Mouse (Mus musculus): ENCODE results near the gene Zfp683. TPM values are rescaled to one million over a fixed set of nuclear protein-coding genes. Genes with fewer than 3 reads are reported as not detected.

The Zfp683 gene
- polyA plus RNA-seq, 1 experiment, result 0.11 TPM

DNA sequence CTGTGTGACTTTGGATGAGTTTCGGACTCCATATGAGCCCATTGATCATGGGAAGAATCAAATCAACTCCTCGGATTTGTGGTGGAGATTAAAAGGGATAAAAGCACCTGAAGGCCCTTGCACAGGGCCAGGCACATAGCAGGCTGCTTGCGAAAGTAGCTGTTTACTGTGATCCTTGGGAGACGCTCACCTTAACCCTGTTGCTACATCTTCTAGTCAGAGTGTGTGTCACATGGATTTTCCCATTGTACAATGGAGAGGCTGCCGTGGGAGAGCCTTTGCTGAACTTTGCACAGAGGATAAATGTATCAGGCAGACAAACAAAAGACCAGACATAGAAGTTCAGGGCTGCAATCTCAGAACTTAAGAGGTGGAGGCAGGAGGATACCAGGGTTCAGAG lies 1.7 kb upstream of the Zfp683 start:
- H3K36me3 ChIP-seq (ENCODE audit: control insufficient read depth, insufficient read depth, low read length), result no peaks in the 10 kb centered on the region
- H3K4me1 ChIP-seq (ENCODE audit: control insufficient read depth, insufficient read depth, low read length), result no peaks in the 10 kb centered on the region
- H3K27me3 ChIP-seq (ENCODE audit: control insufficient read depth, insufficient read depth, low read length), result no peaks in the 10 kb centered on the region
- no peak overlapping the region for H3K27ac ChIP-seq (ENCODE audit: control insufficient read depth, insufficient read depth, low read depth, low read length)
- TF ChIP-seq CTCF (IDR thresholded peaks at IDR 0.05; ENCODE audit: control insufficient read depth, insufficient read depth, insufficient replicate concordance, low read depth, low read length) (no peak), POLR2A (IDR thresholded peaks at IDR 0.05; ENCODE audit: control insufficient read depth, low read depth, low read length) (no peak)
- H3K4me3 ChIP-seq (ENCODE audit: control insufficient read depth, low read depth, low read length), result no peak overlapping the region

DNA sequence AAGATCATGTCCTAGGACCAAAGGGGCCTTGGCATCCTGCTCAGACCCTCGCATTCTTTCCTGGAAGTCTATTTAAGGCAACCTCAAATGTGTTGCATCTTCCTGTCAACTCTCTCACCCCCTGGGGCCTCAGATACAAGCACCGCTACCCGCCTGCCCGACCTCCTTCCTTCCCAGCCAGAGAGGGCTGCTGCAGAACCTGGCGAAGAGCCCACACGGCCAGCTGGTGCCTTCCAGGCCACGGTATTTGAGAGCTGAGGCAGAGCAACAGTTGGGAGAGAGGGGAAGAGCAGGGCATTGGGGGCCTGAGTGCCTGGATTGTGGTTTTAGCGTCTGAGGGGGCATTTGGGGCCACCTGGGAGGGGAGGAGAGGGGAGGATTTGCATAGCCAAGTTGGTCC lies 1.1 kb upstream of the Zfp683 start:
- H3K4me3 ChIP-seq (ENCODE audit: control insufficient read depth, low read depth, low read length), result no peak overlapping the region
- H3K4me1 ChIP-seq (ENCODE audit: control insufficient read depth, insufficient read depth, low read length), result no peaks in the 10 kb centered on the region
- H3K27me3 ChIP-seq (ENCODE audit: control insufficient read depth, insufficient read depth, low read length), result no peaks in the 10 kb centered on the region
- no peaks in the 10 kb centered on the region for H3K36me3 ChIP-seq (ENCODE audit: control insufficient read depth, insufficient read depth, low read length)
- no peak overlapping the region for H3K27ac ChIP-seq (ENCODE audit: control insufficient read depth, insufficient read depth, low read depth, low read length)
- TF ChIP-seq POLR2A (IDR thresholded peaks at IDR 0.05; ENCODE audit: control insufficient read depth, low read depth, low read length), result no peak
- TF ChIP-seq CTCF (IDR thresholded peaks at IDR 0.05; ENCODE audit: control insufficient read depth, insufficient read depth, insufficient replicate concordance, low read depth, low read length), result no peak

DNA sequence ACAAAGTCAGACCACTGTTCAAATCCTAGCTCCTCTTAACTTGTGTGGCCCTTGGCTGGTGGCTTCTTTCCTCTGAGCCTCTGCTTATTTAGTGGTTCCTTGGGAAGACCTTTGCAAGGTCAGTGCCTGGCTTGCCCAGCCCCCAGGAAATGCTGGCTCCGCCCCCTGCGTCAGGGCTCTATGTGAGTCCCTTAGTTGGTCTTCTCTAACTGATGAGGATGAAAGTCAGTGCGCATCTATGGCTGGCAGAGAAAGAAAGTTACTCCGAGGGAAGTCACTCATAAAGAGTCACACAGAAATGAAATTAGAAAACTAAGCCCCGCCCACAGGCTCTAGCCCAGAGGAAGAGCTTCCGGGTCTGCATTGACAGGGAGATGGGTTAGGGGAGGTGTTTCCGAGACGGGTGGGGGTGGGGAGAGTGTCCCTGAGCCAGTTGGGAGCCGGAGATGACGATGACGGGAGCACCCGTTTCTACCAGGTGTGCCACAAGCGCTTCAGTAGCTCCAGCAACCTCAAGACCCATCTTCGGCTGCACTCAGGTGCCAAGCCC lies 4.6 kb downstream of the Zfp683 start:
- no peak for TF ChIP-seq CTCF (IDR thresholded peaks at IDR 0.05; ENCODE audit: control insufficient read depth, insufficient read depth, insufficient replicate concordance, low read depth, low read length)
- no peak; the same call in 1 of the 2 replicates for TF ChIP-seq POLR2A (IDR thresholded peaks at IDR 0.05; ENCODE audit: control insufficient read depth, low read depth, low read length)
- no peaks in the 10 kb centered on the region for H3K36me3 ChIP-seq (ENCODE audit: control insufficient read depth, insufficient read depth, low read length)
- H3K4me1 ChIP-seq (ENCODE audit: control insufficient read depth, insufficient read depth, low read length), result peaks cover 11% of the 10 kb centered on the region
- peak overlapping the region; percentile 5; the same call in 1 of the 2 replicates for H3K4me3 ChIP-seq (ENCODE audit: control insufficient read depth, low read depth, low read length)
- H3K27me3 ChIP-seq (ENCODE audit: control insufficient read depth, insufficient read depth, low read length), result no peaks in the 10 kb centered on the region
- H3K27ac ChIP-seq (ENCODE audit: control insufficient read depth, insufficient read depth, low read depth, low read length), result no peak overlapping the region

DNA sequence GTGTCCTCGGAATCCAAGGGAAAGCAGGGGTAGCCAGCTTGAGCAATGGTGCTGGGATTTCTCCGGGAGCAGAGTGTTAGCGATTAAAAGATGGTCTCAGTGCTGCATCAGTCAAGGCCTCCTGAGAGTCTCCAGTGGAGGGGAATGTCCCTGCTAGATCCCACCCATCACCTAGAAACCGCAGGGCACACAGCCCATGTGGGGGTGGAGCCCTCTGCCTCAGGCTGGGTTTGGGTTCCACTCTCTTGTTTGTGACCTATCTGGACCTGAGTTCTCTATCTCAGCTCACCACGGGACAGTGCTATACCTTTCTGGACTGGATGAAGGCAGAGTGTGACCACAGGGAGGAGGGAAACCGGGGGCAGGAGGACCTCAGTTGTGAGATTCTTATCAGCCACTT lies 5.3 kb downstream of the Zfp683 start:
- H3K36me3 ChIP-seq (ENCODE audit: control insufficient read depth, insufficient read depth, low read length), result no peaks in the 10 kb centered on the region
- peaks cover 11% of the 10 kb centered on the region for H3K4me1 ChIP-seq (ENCODE audit: control insufficient read depth, insufficient read depth, low read length)
- H3K27me3 ChIP-seq (ENCODE audit: control insufficient read depth, insufficient read depth, low read length), result no peaks in the 10 kb centered on the region
- no peak overlapping the region for H3K4me3 ChIP-seq (ENCODE audit: control insufficient read depth, low read depth, low read length)
- H3K27ac ChIP-seq (ENCODE audit: control insufficient read depth, insufficient read depth, low read depth, low read length), result no peak overlapping the region
- no peak for TF ChIP-seq POLR2A (IDR thresholded peaks at IDR 0.05; ENCODE audit: control insufficient read depth, low read depth, low read length)
- TF ChIP-seq CTCF (IDR thresholded peaks at IDR 0.05; ENCODE audit: control insufficient read depth, insufficient read depth, insufficient replicate concordance, low read depth, low read length), result no peak

DNA sequence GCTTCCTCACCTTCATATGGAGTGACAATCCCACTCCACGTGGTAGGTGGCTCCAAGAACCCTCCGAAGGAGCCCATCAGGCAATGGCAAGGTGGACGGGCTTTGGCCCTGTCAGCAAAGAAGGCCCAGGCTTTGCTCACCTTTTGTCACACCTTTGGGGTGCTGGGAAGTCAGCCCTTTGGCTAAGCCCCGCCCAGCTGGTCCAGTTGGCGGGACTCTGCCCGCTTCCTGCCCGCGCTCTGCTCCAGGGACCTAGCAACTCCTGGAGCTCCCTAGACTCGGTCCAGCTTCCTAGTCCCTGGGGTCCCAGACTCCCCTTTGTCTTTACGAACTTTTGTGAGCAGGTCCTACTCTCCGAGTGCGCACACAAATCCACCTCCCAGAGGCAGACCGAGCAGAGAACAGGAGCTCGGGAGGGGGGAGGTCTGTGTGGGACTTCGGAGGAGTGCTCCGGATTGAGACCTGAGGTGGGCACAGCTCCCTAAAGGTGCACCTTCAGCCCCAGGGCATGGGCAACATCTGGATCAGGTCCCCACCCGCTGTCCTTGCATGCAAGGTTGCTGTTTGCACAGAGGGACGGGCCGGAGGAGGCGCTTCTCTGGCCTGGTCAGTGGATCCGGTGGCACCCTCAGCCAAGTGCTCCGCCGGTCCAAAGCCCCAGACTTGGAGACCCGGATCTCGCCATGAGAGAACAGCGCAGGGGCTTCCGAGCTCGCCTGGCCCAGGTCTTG lies 6.7 kb downstream of the Zfp683 start, which contains the start of gene Crybg2:
TSS of gene Crybg2 (plus strand) at position 681 of the 731 bp plus-strand sequence.
- TF ChIP-seq POLR2A (IDR thresholded peaks at IDR 0.05; ENCODE audit: control insufficient read depth, low read depth, low read length) (no peak), CTCF (IDR thresholded peaks at IDR 0.05; ENCODE audit: control insufficient read depth, insufficient read depth, insufficient replicate concordance, low read depth, low read length) (no peak)
- Histone ChIP-seq H3K27me3 (ENCODE audit: control insufficient read depth, insufficient read depth, low read length) (no peaks in the 10 kb centered on the region), H3K4me3 (ENCODE audit: control insufficient read depth, low read depth, low read length) (no peak within 1 kb of the TSS), H3K36me3 (ENCODE audit: control insufficient read depth, insufficient read depth, low read length) (no peaks in the 10 kb centered on the region), H3K4me1 (ENCODE audit: control insufficient read depth, insufficient read depth, low read length) (peaks cover 11% of the 10 kb centered on the region), H3K27ac (ENCODE audit: control insufficient read depth, insufficient read depth, low read depth, low read length) (no peak within 1 kb of the TSS)

DNA sequence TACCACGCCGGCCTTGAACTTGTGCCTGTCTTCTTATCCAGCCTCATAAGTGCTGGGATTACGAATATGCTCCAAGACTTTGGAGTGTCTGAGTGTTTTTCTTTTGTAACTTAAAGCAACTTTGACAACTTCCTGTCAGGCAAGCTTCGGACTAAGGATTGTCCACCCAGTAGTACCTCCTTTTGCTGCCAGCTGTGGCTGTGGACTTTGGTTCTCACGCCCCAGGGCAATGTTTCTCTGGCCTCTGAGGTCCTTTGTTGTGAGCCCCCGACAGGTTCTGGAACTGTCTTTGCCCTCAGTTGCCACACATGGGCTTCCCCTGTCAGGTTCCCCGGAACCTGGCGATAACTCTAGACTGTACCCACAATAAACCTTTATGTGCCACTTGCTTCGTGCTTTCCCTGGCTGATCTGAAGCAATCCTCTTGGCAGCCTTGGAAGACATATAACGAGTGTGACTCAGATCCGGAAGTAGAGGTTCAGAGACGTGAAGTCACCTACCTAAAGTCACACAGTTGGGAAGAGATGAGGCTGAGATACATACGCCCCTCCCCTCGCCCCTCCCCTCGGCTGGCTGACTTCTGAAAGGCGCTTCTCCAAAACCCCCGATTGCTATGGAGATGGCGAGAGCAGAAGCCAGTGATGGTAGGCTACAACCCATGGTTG lies 7.7 kb downstream of the Zfp683 start:
- H3K36me3 ChIP-seq (ENCODE audit: control insufficient read depth, insufficient read depth, low read length), result no peaks in the 10 kb centered on the region
- H3K27ac ChIP-seq (ENCODE audit: control insufficient read depth, insufficient read depth, low read depth, low read length), result no peak overlapping the region
- H3K4me3 ChIP-seq (ENCODE audit: control insufficient read depth, low read depth, low read length), result no peak overlapping the region
- H3K4me1 ChIP-seq (ENCODE audit: control insufficient read depth, insufficient read depth, low read length), result peaks cover 11% of the 10 kb centered on the region
- no peak for TF ChIP-seq CTCF (IDR thresholded peaks at IDR 0.05; ENCODE audit: control insufficient read depth, insufficient read depth, insufficient replicate concordance, low read depth, low read length)
- TF ChIP-seq POLR2A (IDR thresholded peaks at IDR 0.05; ENCODE audit: control insufficient read depth, low read depth, low read length), result no peak
- H3K27me3 ChIP-seq (ENCODE audit: control insufficient read depth, insufficient read depth, low read length), result no peaks in the 10 kb centered on the region

DNA sequence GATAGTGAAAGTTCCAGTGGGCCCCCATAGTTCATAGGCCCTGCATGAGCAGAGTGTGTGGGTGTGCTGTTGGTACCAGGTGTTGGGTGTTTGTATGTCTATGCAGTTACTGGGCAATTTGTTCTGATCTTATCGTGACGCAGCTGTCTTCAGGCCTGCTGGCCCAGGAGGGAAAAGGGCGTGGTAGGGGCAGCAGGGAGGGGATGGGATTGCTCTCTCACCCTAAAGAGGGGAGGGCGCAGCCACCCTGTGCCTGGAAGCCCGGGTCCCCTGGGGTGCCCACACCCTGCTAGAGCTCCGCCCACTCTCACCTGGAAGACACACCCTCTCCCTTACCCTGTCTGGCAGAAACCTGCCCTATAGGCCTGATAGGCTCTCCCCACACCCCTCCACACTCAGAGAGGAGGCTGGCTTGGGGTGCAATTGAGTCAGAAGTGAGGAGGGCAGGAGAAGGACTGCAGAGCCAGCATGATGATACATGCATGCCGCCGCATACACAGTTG lies 8.4 kb downstream of the Zfp683 start:
- Histone ChIP-seq H3K4me3 (ENCODE audit: control insufficient read depth, low read depth, low read length) (no peak overlapping the region), H3K27me3 (ENCODE audit: control insufficient read depth, insufficient read depth, low read length) (no peaks in the 10 kb centered on the region), H3K36me3 (ENCODE audit: control insufficient read depth, insufficient read depth, low read length) (no peaks in the 10 kb centered on the region), H3K4me1 (ENCODE audit: control insufficient read depth, insufficient read depth, low read length) (peaks cover 11% of the 10 kb centered on the region), H3K27ac (ENCODE audit: control insufficient read depth, insufficient read depth, low read depth, low read length) (no peak overlapping the region)
- TF ChIP-seq CTCF (IDR thresholded peaks at IDR 0.05; ENCODE audit: control insufficient read depth, insufficient read depth, insufficient replicate concordance, low read depth, low read length) (no peak), POLR2A (IDR thresholded peaks at IDR 0.05; ENCODE audit: control insufficient read depth, low read depth, low read length) (no peak)

All from testis, adult 2 months (tissue).